Mouse (Mus musculus): ENCODE measurements around the gene Med19. TPM values are rescaled to one million over a fixed set of nuclear protein-coding genes. Genes with fewer than 3 reads are reported as not detected.

The Med19 gene
- total RNA-seq (2023): 10 to 100 TPM; 19.3 to 19.8 TPM

DNA sequence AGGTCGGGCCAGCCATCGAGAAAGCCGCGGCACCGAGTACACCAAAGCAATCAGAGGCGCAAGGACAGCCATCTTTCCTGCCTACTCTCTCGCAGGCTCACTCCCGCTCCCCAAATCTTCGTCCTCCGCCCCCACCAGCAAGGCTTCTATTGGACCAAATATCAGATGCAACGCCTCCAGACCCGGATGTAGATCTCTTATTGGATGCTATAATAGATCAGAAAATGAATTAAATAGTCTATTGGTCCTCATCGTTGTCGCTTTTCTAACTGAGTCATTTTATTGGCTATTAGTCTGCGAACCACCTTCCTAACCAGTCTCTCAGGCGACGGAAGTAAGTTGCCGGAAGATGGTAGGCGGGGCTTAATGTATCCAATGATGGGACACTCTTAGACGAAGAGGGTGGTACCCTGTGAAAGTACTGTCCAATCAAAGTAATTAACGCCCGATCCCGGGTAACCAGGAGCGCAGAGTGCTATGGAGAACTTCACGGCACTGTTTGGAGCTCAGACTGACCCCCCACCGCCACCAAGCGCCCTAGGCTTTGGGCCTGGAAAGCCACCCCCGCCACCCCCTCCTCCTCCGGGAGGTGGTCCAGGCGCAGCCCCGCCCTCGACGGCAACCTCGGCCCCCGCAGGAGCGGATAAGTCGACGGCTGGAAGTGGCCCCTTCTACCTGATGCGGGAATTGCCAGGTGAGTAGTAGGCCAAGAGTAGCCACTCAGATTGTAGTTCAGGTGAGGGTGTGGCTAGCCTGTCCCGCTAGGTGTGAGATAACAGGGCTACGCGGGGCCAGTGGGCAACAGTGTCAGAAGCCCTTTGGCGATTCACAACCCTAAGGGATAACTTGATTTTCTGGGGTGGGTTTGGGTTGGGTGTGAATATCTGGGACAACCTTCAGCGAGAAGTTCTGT is at the start of gene Med19, which contains the start of gene Gm28635:
Gene Med19, plus strand, starts transcription at position 435 of the 913 bp plus-strand sequence.
Gene Gm28635, minus strand, starts transcription at position 74 of the 913 bp plus-strand sequence.

DNA sequence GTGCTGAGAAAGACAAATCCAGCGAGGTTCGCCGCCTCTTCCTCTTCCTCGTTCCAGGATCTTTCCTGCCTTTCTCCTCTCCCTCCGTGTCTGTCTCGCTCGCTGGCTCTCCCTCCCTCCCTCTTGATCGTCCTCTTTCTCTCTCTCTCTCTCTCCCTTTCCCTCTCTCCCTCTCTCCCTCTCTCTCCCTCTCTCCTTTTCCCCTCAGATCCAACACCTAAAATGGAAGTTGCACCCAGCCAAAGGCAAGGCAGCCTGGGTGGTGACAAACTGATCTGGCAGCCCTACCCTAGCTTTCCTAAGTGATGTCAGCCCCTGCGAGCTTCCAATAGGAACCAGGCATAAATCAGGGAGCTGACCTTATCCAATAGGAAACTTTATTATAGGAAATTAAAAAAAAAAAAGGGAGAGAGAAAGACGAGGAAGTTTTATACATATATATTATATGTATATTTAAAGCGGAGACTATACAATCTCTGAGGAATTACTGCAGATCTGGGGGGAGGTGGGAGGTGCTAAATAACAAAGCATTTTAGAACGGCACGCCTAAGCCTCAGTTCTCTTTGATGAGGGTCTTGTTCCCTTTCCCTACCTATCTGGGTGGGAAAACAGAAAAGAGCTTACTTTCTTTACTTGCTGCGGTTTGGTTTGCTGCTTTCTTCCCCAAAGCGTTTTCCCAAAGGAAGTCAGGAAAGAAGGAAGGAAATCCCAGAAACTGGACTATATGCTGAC is 27.6 kb upstream of the Med19 start, which contains the start of gene Ctnnd1:
Gene Ctnnd1, minus strand, starts transcription at position 302 of the 732 bp plus-strand sequence.

DNA sequence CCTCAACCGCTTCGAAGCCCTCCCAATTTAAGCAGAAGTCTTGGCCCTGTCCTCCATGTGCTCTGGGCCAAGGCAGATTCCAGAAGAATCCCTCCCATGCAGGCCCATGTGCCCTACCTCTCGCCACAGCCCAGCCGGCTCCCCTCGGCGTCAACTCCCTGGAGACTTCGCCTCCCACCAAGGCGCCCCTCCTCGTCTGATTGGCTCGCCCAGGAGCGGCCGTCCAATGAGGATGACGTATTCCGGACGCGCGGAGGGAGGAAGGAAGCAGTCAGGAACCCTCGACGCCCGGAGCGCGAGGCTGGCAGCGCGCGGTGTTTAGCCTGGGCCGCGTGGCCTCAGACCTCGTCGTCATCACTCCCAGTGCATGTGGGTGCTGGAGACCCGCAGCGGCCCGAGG is 19.4 kb upstream of the Med19 start, which contains the start of gene Btbd18:
Gene Btbd18, plus strand, starts transcription at position 274 of the 400 bp plus-strand sequence.

DNA sequence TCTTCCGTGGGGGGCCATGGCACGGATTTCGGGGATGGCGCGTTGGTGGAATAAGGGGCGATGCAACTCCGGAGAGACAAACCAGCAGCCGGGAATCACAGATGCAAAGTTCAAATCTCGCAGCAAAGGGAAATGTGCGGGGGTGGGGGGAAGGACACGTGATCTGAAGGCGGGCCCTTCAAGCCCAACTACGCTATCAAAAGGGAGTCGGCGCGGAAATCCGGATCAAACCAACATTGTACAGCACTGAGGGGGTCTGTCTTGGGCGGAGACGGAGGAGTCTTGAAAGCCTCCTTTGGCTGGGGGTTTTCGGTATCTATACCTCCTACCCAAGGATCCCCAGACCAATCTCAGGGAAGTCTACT is 7.7 kb upstream of the Med19 start, which contains the start of gene Selenoh:
Gene Selenoh, minus strand, starts transcription at position 202 of the 365 bp plus-strand sequence.

DNA sequence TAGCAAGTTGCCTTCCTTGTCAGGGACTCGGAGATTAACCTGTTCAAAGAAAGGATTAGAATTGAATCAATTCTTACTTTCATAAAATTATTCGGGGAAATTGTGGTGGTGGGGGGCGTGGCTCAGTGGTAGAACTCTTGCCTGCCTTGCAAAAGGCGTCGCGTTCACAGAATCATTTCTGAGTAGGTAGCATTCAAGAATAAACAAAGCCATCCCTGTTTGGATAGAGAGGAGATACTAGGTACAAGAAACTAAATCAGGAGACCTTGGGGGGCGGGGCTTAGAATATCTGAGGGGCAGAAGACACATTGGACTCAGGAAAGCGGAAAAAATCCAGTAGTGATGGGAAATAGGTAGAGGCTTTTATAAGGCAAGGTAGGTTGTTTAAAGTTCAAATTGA is 814 bp downstream of the Med19 start, which contains the start of gene Tmx2:
Gene Tmx2, minus strand, starts transcription at position 125 of the 400 bp plus-strand sequence.

DNA sequence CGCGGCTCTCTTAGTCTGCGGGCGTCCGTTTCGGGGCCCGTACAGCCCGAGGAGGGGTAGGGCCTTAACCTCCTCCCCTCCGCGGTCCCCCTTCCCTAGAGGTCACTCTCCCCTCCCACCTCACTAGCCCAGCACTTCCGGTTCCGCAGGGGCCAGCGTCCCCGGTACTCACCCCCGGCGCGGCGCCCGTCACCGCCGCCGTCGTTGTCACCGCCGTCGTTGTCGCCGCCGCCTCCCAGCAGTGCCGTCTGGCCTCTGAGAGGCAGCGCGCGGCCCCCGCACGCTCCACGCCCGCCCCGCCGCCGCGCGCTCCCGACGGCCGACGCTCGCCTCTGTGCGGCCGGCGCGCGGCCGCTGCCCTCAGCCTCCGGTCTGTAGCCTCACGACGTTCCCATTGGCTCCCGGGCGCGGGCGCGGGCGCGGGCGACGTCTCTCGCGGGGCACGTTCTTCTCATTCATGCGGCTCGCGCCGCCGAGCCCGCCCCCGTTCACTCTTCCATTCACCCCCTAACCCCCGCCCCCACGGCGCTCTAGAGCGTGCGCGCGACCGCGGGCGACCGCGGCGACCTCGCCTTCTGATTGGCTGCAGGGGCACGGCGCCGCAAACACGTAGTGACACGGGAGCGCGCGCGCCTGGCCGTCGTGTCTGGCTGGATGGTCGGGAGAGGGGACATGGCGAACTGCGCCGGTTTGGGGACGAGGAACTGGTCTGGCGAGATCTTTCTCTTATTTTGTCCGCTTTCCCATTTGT is 36.8 kb downstream of the Med19 start, which contains the start of gene Zdhhc5:
Gene Zdhhc5, minus strand, starts transcription at position 370 of the 751 bp plus-strand sequence.

DNA sequence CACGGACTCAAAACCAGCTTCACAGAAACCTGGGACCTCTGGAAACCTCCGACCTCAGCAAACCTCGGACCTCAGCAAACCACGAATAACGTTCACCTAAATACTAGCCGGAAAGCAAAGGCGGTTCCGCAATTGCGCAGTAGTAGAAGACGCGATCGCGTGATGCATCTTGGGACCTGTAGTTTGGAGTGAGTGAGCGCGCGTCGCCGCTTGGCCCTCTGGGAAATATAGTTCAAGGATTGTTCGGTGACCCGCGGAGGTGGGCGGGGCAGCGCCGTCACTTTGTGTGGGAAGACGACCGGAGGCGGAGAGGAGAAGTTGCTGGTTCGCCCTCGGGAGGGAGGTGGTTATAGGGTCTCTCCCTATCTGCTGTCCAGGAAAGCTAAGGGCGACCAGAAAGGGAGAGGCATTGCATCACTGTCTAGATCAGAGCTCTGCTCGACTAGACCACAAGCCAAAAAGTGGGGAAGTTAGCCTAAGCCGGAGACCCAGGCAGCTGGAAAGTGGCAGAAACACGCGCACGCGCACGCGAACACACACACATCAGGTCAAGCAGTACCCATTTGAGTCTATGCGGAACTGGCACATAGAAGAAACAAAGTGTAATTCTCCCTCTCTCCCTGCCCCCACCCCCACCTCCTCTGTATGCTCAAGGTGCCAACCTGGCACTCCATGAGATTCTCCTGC is 49.1 kb downstream of the Med19 start, which contains the start of gene Clp1:
Gene Clp1, minus strand, starts transcription at position 179 of the 687 bp plus-strand sequence.

DNA sequence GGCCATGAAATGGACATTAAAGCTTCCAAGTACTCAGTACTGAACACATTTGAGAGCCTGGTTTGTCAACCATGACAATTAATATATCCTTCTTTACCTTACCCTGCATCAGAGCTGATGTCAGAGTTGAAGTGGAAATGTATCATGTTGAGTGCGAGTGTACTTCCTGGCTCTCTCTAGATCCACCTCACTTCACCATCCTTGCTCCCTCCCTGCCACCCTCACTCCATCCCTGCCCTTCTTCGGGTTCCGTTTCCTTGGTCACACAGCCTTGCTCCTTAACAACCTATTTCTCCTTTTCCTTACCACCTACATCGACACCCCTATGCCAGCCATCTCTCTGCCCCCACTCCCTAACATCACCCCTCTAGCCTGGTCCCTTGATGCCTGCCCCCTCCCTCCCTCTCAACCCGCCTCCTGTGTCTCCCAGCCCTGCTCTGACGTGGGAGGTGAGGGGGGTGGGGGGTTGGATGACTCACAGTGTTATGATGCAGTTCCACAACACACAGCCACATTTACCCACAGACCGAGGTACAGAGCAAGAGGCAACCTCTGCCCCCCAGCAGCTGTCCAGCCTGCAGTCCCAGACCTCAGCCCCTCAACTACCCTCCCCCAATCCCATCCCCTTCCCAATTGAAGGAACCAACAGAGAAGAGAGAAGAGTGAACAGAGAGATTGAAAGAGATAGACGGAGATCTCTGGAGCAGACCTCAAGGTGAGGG is 55.5 kb downstream of the Med19 start, which contains the start of gene Ypel4:
Gene Ypel4, plus strand, starts transcription at position 480 of the 722 bp plus-strand sequence.

Other genes with a start within 250 kb of the Med19 start
- gene Tfpi, start 201.6 kb upstream of the Med19 start, total RNA-seq (2023): 1 to 10 TPM; 1.7 to 1.8 TPM
- gene Ctnnd1, start 27.6 kb upstream of the Med19 start, total RNA-seq (2023): 1 to 10 TPM; 3.5 to 4.8 TPM
- not detected for gene Btbd18, start 19.3 kb upstream of the Med19 start, total RNA-seq (2023)
- gene Selenoh, start 7.6 kb upstream of the Med19 start, total RNA-seq (2023): 10 to 100 TPM; 41.3 to 53.3 TPM
- gene Gm28635, start 361 bp upstream of the Med19 start, total RNA-seq (2023): not detected
- 10 to 100 TPM; 46.0 to 47.6 TPM for gene Tmx2, start 738 bp downstream of the Med19 start, total RNA-seq (2023)
- 10 to 100 TPM; 58.9 to 60.5 TPM for gene Zdhhc5, start 36.8 kb downstream of the Med19 start, total RNA-seq (2023)
- gene Clp1, start 48.9 kb downstream of the Med19 start, total RNA-seq (2023): 10 to 100 TPM; 23.8 to 30.5 TPM
- not detected for gene Ypel4, start 55.7 kb downstream of the Med19 start, total RNA-seq (2023)
- not detected for gene Gm19426, start 65.3 kb downstream of the Med19 start, total RNA-seq (2023)
- under 1 TPM in 1 of 2 experiments, not detected in 1; 0.29 TPM for gene Serping1, start 97.0 kb downstream of the Med19 start, total RNA-seq (2023)
- gene Ube2l6, start 120.4 kb downstream of the Med19 start, total RNA-seq (2023): 10 to 100 TPM; 11.8 to 13.3 TPM
- gene Smtnl1, start 144.2 kb downstream of the Med19 start, total RNA-seq (2023): not detected
- 10 to 100 TPM; 18.6 to 21.9 TPM for gene Timm10, start 148.6 kb downstream of the Med19 start, total RNA-seq (2023)
- gene Slc43a1, start 160.4 kb downstream of the Med19 start, total RNA-seq (2023): 1 to 10 TPM; 5.4 to 8.1 TPM
- gene Rtn4rl2, start 208.3 kb downstream of the Med19 start, total RNA-seq (2023): under 1 TPM in 1 of 2 experiments, not detected in 1; 0.55 TPM